Mouse (Mus musculus) myocyte (in vitro differentiated cells): ENCODE data around the gene Gpr18. TPM values are rescaled to one million over a fixed set of nuclear protein-coding genes. Genes with fewer than 3 reads are reported as not detected.

ENCODE experiments used
- H3K27me3 ChIP-seq: one replicate; pipeline ENCODE4 v1.6.1; 2011; ENCODE audit not compliant: control insufficient read depth, insufficient read depth, insufficient read length
- H3K36me3 ChIP-seq: one replicate; pipeline ENCODE4 v1.6.1; 2011; ENCODE audit not compliant: control insufficient read depth, insufficient read depth
- H3K4me2 ChIP-seq: one replicate; pipeline ENCODE4 v1.6.1; 2011; ENCODE audit warnings: low read depth, control low read depth
- H3K4me3 ChIP-seq: one replicate; pipeline ENCODE4 v1.5.1; 2011; ENCODE audit warnings: mild to moderate bottlenecking, control low read depth, moderate library complexity
- H3K79me2 ChIP-seq: one replicate; pipeline ENCODE4 v1.6.1; 2011; ENCODE audit not compliant: control insufficient read depth, insufficient read depth
- H3ac ChIP-seq: one replicate; pipeline ENCODE4 v1.6.1; 2011; ENCODE audit not compliant: control insufficient read depth, insufficient read length
- CEBPB ChIP-seq: IDR thresholded peaks from 2 replicates; pipeline ENCODE4 v1.6.1; 2011; ENCODE audit warnings: mild to moderate bottlenecking, moderate library complexity; ENCODE audit not compliant: poor library complexity, insufficient read depth, severe bottlenecking
- E2F4 ChIP-seq: IDR thresholded peaks from one replicate; pipeline ENCODE4 v1.6.1; 2011; ENCODE audit warnings: mild to moderate bottlenecking, control low read depth, moderate library complexity; ENCODE audit not compliant: insufficient read depth
- MAX ChIP-seq: IDR thresholded peaks from one replicate; pipeline ENCODE4 v1.6.1; 2011; ENCODE audit warnings: low read depth, mild to moderate bottlenecking, control low read depth
- MYOD1 ChIP-seq, 3 experiments: IDR thresholded peaks; one replicate each; pipeline ENCODE4 v1.6.1; 2011; ENCODE audit warnings: control low read depth in 2 of 3, low read depth in 2 of 3, mild to moderate bottlenecking in 2 of 3, moderate library complexity in 1 of 3; ENCODE audit not compliant: insufficient read length in 2 of 3, control insufficient read depth in 1 of 3
- MYOG ChIP-seq, 3 experiments: IDR thresholded peaks; one replicate each; pipeline ENCODE4 v1.6.1; 2011; ENCODE audit warnings: control low read depth in 2 of 3, low read depth in 2 of 3, mild to moderate bottlenecking in 2 of 3; ENCODE audit not compliant: insufficient read length in 2 of 3, control insufficient read depth in 1 of 3, insufficient read depth in 1 of 3
- POLR2A ChIP-seq: IDR thresholded peaks from one replicate; pipeline ENCODE4 v1.6.1; 2011; ENCODE audit warnings: low read depth, mild to moderate bottlenecking, control low read depth, moderate library complexity; ENCODE audit not compliant: insufficient read length
- POLR2AphosphoS2 ChIP-seq: IDR thresholded peaks from one replicate; pipeline ENCODE4 v1.6.1; 2011; ENCODE audit warnings: low read depth, control low read depth; ENCODE audit not compliant: insufficient read length
- REST ChIP-seq: IDR thresholded peaks from one replicate; pipeline ENCODE4 v1.6.1; 2011; ENCODE audit warnings: mild to moderate bottlenecking, control low read depth, moderate library complexity; ENCODE audit not compliant: insufficient read depth, insufficient read length
- SRF ChIP-seq: IDR thresholded peaks from one replicate; pipeline ENCODE4 v1.6.1; 2011; ENCODE audit warnings: low read depth; ENCODE audit not compliant: control insufficient read depth, insufficient read length
- TCF12 ChIP-seq: IDR thresholded peaks from one replicate; pipeline ENCODE4 v1.6.1; 2011; ENCODE audit warnings: mild to moderate bottlenecking, control low read depth; ENCODE audit not compliant: poor library complexity, insufficient read depth, severe bottlenecking
- TCF3 ChIP-seq: IDR thresholded peaks from one replicate; pipeline ENCODE4 v1.6.1; 2011; ENCODE audit warnings: low read depth, control low read depth; ENCODE audit not compliant: insufficient read length
- USF1 ChIP-seq: IDR thresholded peaks from one replicate; pipeline ENCODE4 v1.6.1; 2011; ENCODE audit warnings: low read depth, mild to moderate bottlenecking, control low read depth, moderate library complexity
- polyA plus RNA-seq: library from polyadenylated mRNA; unstranded; fragments of >200 nt; fragmentation: generic; extraction: Trizol; gene quantifications from one replicate; pipeline ENCODE4 v1.2.1, GENCODE M21; 2012; ENCODE audit warnings: missing spikeins

Gpr18 gene
- polyA plus RNA-seq, 1 experiment: not detected

DNA sequence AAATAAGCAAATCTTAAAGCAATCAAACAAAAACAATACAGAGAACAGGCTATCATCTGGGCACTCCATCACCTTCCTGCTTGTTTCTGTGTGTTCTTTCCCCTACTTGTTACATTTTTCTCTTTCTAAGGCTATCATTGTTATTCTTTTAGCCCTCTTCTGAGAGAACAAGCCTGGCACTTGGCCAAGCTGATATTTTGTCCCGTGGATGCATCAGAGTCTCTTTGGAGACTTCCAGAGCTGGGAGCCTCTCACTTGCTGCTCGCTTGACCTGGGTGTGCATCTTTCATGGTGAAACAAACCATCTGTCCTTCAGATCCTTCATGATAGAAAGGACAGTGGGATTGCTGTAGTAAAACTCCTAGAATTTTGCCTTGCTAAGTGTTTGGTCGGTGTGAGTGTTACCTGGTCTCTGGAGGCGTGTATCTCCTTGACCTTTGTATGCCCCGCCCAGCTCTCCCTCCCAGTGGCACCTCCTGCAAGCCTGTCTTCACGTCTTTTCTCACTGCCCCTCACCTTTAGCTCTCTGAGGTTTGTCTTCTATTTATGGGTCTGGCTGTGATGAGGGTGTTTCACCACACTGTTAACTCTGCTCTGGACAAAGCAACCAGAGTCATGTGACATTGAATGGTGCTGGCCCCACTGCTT is 31.3 kb downstream of the Gpr18 start:
- no peak overlapping the region for H3K4me3 ChIP-seq
- no peaks in the 10 kb centered on the region for H3K27me3 ChIP-seq
- H3K36me3 ChIP-seq: no peaks in the 10 kb centered on the region
- peaks cover 27% of the 10 kb centered on the region for H3K79me2 ChIP-seq
- H3K4me2 ChIP-seq: no peak overlapping the region
- no peak overlapping the region for H3ac ChIP-seq
- TF ChIP-seq REST (no peak), SRF (no peak), MAX (no peak), E2F4 (no peak), MYOG (IDR thresholded peaks at IDR 0.05; ENCODE audit: control insufficient read depth in 1 of 3, insufficient read depth in 1 of 3, insufficient read length in 2 of 3, low read depth in 2 of 3) (no peak), MYOD1 (IDR thresholded peaks at IDR 0.05; ENCODE audit: control insufficient read depth in 1 of 3, insufficient read length in 2 of 3, low read depth in 2 of 3) (no peak)

DNA sequence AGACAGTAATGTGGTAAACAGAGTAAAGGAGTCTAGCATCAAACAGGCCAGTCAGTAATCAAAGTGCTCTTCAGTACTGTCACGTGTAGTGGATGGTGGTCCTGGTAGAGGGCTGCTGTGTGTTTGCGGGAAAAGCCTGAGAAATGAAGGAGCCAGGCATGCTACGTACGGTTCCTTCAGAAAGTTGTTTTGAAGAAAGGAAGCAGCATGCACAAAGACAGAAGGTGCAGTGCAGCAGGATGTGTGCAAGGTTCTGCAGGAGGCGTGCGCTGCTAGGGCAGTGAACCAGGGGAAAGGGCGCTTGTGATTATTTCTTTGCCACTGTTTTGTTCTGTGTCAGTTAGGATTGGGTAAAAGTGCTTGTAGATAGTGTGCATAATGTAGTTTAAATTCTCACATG is 34.4 kb downstream of the Gpr18 start:
- Histone ChIP-seq H3K27me3 (no peaks in the 10 kb centered on the region), H3K4me3 (no peak overlapping the region), H3K79me2 (peaks cover 29% of the 10 kb centered on the region), H3K4me2 (no peak overlapping the region), H3K36me3 (no peaks in the 10 kb centered on the region), H3ac (no peak overlapping the region)
- no peak for TF ChIP-seq CEBPB
- TF ChIP-seq MAX: no peak
- TF ChIP-seq MYOD1 (IDR thresholded peaks at IDR 0.05; ENCODE audit: control insufficient read depth in 1 of 3, insufficient read length in 2 of 3, low read depth in 2 of 3): no peak
- TF ChIP-seq E2F4: no peak
- no peak for TF ChIP-seq SRF
- no peak for TF ChIP-seq TCF3
- no peak for TF ChIP-seq MYOG (IDR thresholded peaks at IDR 0.05; ENCODE audit: control insufficient read depth in 1 of 3, insufficient read depth in 1 of 3, insufficient read length in 2 of 3, low read depth in 2 of 3)
- TF ChIP-seq REST: no peak
- no peak for TF ChIP-seq USF1
- TF ChIP-seq POLR2A: no peak
- no peak for TF ChIP-seq POLR2AphosphoS2
- TF ChIP-seq TCF12: no peak

DNA sequence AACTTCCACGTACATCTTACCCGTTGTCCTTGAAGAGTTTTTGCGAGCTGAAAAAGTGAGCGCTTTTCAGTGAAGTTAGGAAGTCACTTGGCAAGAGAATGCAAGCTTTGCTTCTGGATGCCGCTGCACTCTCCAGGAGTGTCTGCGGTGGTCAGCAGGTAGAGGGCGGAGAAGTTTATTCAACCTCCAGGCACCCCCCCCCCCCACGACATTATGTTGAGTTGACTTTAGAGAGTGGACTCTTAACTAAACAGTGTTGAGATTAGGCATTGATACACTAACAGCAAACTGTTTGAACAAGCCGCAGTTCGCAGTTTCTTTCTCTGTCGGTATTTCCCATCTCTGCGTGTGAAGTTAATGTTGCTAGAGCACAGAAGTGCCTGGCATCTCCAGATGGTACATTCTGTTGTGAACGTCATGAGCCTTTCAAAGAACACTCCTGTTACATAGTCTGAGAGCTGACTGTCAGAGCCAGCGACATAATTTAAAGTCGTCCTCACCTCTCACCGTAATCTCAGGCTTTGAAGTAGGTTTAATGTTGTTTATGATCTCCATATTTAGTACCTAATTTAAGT is 36.2 kb downstream of the Gpr18 start:
- Histone ChIP-seq H3K79me2 (peaks cover 29% of the 10 kb centered on the region), H3ac (peak overlapping the region; percentile 64), H3K27me3 (no peaks in the 10 kb centered on the region), H3K4me3 (peak overlapping the region; percentile 66), H3K36me3 (no peaks in the 10 kb centered on the region), H3K4me2 (peak overlapping the region; percentile 91)
- TF ChIP-seq USF1: no peak

DNA sequence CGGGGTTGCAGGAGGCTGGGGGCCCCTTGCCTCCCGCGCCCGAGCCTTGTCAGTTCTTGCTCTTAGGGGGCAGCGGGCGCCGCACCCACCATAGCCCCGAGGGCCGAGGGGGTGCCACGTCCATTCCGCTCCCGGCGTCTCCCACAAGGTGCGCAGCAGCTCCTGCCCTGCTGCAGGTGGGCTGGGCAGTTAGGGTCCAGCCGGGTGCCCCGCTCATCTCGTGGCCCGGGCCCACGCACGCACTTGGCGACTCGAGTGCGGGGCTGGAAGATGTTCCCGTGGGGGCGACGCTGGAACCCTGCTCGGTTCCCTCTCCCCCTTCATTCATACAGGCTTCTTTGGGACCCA is 36.7 kb downstream of the Gpr18 start:
- Histone ChIP-seq H3K4me3 (peak overlapping the region; percentile 66), H3K4me2 (peak overlapping the region; percentile 91), H3K36me3 (no peaks in the 10 kb centered on the region), H3K27me3 (peaks cover 5% of the 10 kb centered on the region), H3ac (peak overlapping the region; percentile 64), H3K79me2 (peaks cover 29% of the 10 kb centered on the region)
- TF ChIP-seq CEBPB: no peak
- TF ChIP-seq POLR2AphosphoS2: no peak
- no peak for TF ChIP-seq REST
- no peak for TF ChIP-seq USF1

DNA sequence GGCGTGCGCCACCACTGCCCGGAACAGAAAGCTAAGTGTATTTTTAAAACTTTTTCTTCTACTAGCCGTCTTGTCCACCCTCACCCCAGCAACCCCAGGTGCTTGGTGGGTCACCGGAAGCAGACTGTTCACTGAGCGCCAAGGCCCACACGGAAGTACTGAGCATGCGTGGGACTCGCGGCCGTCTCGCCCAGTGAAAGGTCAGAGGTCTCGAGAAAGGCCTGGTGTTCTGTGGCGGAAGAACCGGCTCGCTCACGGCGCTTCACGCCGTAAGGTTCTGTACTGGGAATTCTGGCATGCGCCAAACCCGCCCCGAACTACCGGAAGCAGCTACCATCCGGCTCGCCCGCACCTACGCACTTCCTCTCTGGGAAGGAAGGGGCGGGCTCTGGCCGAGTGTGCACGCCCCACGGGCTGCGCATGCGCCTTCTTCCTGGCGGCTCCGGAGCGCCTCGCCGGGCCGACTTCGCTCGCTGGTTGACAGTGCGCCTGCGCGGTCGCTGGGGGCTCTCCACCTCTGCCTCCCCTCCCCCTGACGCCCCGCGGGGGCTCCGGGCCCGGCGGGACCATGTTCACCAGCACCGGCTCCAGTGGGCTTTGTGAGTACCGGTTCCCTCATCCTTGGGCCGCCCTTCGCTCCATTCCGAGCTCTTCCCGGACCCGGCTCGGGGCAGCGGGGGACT is 37.3 kb downstream of the Gpr18 start, which contains the start of gene Ubac2:
TSS of gene Ubac2 (plus strand) at position 445 of the 683 bp plus-strand sequence.
- Histone ChIP-seq H3ac (peak within 1 kb of the TSS; percentile 64), H3K36me3 (no peaks in the 10 kb centered on the region), H3K4me3 (peak within 1 kb of the TSS; percentile 66), H3K79me2 (peaks cover 29% of the 10 kb centered on the region), H3K27me3 (peaks cover 10% of the 10 kb centered on the region), H3K4me2 (peak within 1 kb of the TSS; percentile 91)
- TF ChIP-seq USF1: no peak
- no peak for TF ChIP-seq MYOD1 (IDR thresholded peaks at IDR 0.05; ENCODE audit: control insufficient read depth in 1 of 3, insufficient read length in 2 of 3, low read depth in 2 of 3)
- TF ChIP-seq POLR2AphosphoS2: peak; percentile 44
- peak; percentile 54 for TF ChIP-seq POLR2A
- TF ChIP-seq SRF: peak; percentile 72
